Mouse (Mus musculus) right cerebral cortex, adult 18-20 months (tissue): ENCODE data around the gene Npdc1.
A peak's percentile ranks its signal among the peaks of the same experiment; 100 is the strongest.
"Not testable (repeated sequence)": the region's sequence is repeated elsewhere in the genome, so short reads cannot be mapped to it uniquely, and the experiment has no call there.

Source experiments
- DNase-seq: peaks from one replicate; pipeline ENCODE4 v3.0.0; 2022; ENCODE audit warnings: mixed read lengths

Npdc1 gene

DNA sequence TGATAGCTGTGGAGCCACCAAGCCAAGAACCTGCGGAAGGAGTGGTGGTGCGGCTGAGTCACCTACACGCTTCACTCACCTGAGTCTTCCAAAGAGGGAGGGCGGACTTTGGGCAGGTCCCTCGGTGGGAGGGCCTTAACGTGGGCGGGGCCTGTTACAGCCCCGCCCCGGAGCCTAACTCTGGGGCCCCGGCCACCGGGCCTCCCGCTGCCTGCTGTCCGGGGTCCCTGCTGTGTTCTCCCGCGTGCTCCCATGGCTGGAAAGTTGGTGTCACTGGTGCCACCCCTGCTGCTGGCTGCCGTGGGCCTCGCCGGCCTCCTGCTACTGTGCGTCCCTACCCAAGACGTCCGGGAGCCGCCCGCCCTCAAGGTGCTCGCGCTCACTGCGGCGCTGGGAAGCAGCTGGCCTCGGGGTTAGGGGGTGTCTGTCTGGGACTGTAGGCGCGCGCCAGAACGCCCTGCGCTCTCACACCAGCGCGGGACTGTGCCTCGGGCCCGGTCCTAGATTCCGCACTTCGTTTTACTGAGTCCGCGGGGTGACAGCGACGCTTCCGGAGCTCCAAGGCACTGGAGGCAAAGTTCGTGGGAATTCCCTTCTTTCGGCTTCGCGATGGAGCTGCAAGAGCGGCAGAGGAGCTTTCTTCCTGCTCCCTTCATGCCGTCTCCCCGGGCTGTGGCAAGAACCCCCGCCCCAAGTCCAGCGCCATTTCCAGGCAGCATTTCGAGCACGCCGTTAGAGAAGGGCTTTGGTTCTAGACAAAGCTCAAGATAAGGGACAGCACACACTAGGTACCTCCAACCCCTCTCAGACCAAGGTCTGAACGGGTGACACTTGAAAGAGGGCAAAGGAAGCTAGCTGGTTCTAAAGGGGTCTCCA is 3.2 kb upstream of the Npdc1 start, which contains the start of gene Entpd2:
Entpd2 (plus strand) TSS at position 154 of the 876 bp plus-strand sequence.
- DNase-seq: no peak

DNA sequence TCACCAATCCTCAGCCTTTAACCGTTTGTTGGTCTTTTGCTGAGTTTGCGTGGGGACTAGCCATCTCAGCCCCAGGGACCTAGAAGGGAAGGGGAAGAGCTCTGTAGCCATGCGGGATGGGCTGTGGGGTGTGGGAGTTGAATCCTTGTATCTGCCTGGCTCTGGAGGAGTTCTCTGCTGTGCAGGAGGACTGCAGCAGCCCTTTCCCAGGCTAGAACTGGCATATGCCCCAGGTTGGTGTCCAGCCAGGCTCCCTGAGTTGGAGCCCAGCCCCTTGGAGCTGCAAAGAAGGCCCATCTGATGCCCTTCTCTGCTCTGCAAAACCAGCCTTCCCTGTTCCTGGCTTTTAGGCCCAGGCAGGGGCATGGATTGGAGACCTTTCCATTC is 2.6 kb upstream of the Npdc1 start:
- DNase-seq: no peak

DNA sequence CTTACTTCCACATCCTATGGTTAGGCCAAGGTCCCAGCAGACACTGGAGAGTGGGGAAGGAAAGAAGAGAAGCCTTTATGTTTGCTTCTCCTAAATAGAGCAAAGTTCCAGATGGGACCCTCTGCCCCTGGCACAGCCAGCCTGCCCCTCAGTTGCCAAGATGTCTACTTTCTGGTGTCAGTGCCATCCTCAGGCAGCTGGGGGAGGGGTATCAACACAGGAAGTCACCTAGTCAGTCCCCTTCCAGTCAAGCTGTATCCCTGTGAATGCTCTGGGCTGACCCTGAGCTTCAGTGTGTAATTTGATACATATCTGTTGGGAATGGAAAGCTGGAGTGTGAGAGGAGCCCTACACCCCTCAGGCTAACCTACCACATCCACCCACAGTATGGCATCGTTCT is 2.1 kb upstream of the Npdc1 start:
- no peak for DNase-seq

DNA sequence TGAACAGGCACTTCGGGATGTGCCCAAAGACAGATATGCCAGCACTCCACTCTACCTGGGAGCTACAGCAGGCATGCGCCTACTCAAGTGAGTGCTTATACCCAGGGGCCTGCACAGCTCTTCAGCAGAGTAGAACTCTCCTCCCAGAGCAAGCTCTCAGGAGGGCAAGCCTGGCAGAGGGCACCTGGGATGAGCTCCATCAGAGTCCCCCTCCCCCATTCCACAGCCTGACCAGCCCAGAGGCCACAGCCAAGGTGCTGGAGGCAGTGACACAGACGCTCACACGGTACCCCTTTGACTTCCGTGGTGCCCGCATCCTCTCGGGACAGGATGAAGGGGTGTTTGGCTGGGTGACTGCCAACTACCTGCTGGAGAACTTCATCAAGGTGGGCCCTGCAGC is 1.1 kb upstream of the Npdc1 start:
- no peak for DNase-seq

DNA sequence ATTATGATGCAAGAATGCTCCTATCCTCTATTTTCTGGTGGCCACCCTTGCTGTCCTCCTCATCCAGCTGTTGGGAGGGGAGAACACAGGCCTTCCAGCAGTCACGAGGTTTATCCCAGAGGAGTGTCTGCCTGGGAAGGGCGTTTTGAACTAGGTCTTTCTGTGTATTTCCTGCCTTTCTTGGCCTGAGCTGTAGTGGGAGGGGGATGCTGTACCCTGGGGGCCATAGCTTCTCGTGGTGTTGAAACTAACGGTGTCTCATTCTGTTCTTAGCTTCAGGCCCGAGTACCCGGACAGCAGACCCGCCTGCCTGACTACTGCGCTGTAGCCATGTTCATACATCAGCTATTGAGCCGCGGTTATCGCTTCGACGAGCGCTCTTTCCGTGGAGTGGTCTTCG is 1.1 kb downstream of the Npdc1 start:
- no peak for DNase-seq

DNA sequence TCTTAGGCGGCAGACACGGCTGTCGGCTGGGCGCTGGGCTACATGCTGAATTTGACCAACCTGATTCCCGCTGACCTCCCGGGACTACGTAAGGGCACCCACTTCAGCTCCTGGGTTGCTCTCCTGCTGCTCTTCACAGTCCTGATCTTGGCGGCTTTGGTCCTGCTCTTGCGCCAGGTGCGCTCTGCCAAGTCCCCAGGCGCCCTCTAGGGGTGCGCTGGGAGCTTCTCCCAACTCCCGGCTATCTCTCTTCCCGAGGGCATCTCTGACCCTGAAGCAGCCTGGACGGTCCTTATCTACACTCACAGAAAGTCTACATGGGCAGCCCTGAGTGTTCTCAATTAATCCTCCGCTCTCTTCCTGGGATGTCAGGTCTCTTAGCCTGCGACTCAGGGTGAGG is 1.6 kb downstream of the Npdc1 start:
- DNase-seq: peak; percentile 68

DNA sequence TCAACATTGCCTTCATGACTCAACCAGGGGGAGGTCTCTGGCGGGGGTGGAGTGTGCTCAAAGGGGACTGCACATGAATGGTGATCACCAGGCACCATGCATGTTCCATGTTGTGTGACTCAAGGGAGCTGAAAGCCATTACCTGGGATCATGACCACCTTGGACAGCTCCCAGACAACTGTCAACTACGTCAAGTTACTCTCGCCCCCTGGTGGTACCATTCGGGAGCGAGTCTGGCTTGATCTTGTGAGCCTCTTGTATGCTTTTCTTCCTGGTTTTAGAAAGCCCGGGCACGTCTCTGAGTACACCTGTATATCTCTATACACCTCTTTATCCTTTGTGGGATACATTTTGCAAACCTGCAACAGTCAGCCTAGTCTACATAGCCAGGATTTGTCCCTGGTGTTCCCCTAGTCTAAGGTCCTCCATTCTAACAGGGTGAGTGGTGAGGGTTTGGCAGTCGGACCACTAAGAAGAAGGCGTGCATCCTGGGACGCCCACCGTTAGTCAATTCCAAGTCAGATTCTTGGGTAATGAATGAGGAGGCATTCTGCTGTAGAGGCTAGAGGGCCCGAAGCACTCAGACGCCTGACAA is 3.3 kb downstream of the Npdc1 start:
- peak; percentile 50 for DNase-seq

DNA sequence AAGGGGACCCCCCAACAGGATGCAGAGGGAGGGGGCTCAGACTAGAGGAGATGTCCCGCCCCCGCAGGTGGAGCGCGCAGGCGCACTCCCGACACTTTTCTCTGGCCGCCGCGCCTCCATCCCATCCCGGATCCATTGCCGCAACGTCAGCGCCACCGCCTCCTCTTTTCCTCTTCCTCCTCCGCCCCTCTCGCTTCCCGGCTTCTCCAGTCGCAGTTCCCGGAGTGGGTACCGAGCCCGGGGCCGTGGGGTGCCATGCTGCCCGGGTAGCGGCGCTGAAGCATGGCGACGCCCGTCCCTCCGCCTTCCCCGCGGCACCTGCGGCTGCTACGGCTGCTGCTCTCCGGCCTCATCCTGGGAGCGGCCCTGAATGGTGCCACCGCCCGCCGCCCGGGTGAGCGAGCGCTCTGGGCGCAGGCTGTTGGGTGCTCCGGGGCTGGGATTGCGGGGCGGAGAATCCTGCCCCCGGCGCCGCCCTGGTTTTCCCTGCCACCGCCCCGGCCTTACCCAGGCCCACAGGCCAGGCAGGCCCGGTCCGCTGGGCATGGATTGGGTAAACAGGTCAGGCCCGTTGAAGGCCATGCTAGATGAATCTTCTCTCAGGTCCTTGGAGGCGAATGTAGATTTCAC is 3.9 kb downstream of the Npdc1 start:
- DNase-seq: peak; percentile 95

DNA sequence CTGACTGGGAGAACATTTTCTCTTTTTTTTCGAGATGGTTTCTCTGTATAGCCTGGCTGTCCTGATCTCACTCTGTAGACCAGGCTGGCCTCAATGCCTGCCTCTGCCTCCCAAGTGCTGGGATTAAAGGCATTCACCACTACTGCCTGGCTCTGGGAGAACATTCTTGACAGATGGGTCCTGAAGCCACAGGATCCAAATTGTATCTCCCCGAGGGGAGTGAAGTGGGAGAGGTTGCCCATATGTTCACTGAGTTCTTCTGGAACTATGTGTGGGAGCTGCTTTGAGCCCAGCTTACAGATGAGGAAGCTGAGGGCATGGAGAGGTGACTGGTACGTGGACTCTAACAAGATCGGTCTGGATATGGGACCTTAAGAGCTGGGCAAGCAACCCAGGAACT is 4.8 kb downstream of the Npdc1 start:
- DNase-seq: no peak

DNA sequence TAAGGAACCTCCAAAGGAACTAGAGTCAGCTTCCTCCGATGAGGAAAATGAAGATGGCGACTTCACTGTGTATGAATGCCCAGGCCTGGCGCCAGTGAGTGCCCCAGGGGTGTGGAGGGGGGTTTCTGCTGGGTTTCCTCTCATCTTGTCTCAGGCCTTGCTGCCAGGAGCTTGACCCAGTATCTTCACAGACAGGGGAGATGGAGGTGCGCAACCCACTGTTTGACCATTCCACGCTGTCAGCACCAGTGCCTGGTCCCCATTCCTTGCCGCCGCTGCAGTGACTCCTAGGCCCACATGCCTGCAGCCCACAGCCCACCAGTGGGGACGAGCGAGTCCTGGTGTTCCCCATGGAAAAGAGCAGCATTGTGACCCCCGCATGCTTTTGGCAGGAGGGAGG is 9.8 kb downstream of the Npdc1 start:
- no peak for DNase-seq

DNA sequence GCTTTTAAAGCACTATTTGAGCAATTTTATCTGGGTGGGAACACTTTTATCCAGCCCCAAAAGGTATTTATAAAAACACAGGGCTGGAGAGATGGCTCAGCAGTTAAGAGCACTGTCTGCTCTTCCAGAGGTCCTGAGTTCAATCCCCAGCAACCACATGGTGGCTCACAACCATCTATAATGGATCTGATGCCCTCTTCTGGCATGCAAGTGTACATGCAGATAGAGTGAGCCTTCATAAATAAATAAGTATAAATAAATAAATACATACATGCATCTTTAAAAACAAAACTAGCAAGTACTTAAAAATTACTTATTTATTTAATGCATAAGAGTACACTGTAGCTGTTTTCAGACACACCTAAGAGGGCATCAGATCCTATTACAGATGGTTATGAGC is 14.3 kb downstream of the Npdc1 start:
- not testable (repeated sequence) for DNase-seq

DNA sequence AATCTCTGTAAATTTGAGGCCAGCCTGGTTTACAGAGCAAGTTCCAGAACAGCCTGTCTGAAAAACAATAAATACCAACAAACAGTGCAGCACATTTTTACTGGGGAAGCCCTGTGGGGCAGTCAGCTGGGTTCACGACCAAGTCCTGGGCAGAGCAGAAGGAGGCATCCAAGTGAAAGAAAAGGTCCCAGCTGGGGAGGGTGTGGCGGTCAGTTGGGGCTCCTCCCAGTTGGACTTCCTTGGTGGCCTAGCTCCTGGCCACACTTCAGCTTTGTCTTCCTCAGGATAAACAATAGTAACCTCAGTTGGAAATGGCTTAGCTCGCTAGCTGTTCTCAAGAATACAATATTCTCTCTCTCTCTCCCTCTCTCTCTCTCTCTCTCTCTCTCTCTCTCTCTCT is 18.3 kb downstream of the Npdc1 start:
- DNase-seq: no peak

DNA sequence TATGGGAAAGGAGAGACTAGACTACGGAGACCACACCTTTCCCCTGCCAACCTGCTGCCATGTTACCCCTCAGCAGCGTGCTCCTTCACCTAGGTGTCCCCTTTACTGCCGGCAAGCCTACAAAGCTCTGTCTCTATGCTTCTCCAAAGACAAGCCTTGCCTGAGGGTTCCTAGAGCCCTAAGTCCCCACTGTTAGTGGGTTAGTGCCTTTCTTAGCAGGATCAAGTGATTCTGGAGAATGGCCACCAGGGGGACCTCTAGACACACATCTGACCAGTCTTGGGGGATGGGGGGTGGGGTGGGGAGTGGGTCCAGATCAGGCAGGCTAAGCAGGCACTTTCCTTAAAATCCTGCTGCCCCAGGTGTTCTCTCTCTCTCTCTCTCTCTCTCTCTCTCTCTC is 22.7 kb downstream of the Npdc1 start:
- DNase-seq: no peak

DNA sequence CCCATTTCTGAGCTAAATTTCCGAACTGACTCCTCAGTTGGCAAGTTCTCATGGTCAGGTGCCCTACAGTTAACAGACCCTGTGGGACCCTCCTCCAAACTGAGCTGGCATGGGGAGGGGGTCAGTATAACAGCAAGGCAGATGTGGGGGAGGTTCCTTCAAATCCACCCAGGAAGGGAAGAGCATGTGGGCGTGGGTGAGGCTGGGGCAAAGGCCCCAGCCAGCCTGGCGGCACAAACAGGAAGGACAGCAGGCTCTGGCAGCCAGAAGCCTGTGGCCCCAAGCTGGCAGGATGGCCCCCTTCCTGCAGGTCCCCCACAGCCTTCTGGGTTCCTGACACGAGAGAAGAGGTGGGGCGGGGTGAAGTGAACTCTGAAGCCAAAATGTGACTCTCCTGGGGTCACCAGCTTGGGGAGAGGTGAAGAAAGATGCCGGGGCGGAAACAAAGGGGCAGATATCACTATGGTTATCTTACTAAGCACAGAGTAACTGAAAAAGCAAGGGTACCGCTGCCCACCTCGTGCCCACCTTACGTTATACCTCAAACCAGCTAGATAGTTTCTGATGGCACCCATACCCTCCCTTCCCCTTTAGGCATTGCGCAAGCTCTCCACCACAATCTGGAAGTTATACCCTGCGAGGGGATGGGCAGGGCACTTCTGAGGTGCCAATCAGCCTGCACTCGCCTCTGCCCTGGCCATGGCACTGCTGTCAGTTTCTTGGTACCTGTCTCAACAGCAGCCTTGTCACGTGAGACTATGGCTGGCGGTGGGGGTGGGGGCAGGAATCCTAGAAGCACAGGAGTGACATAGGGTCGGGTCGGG is 23.6 kb downstream of the Npdc1 start, which contains the start of gene Fut7:
Fut7 (plus strand) TSS at position 681 of the 824 bp plus-strand sequence.
- no peak for DNase-seq

DNA sequence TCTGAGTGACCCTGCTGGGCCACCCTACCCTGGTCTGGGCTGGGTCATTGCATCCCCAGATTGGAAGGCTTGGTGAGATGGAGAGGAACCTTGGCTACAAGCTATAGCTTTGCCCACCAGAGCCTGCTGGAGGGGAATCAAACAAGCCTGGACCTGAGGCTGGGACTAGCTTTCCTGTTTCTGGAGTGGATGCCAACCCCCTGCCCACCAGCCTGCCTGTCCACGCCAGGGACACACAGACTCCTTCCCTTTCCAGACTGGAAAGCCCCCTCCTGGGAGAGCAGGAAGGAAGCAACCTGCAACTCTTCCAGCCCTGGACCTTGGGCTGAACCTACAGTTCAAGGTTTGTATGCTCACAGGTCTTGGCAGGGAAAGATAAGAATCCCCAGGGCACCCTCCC is 24.5 kb downstream of the Npdc1 start:
- DNase-seq: no peak

DNA sequence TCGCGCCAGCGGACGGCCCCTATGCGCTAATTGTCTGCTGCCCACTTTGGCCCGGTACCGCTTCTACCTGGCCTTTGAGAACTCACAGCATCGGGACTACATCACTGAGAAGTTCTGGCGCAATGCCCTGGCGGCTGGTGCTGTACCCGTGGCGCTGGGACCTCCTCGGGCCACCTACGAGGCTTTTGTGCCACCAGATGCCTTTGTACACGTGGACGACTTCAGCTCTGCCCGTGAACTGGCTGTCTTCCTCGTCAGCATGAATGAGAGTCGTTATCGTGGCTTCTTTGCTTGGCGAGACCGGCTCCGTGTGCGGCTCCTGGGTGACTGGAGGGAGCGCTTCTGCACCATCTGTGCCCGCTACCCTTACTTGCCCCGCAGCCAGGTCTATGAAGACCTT is 26.3 kb downstream of the Npdc1 start:
- DNase-seq: no peak

DNA sequence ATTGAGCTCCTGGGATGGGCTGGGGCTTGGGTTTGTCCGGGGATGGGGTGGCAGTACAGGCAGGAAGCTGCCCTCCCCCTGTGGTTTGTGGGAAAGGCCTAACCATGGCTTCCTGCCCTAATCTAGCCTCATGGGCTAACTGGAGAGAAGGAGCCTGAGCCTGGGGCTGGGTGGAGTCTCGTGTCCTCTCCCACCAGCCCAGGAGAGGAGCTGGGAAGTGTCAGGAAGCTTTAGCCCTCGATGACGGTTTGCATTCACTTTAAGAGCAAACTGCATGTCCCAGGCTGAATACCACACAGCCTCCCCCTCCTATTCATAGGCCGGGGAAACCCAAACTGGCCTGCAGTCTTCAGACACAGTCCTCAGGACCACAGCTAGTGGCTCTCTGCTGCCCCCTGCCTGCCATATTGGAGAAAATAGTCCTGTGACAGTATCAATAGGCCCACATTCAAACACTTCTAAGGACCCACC is 27.6 kb downstream of the Npdc1 start:
- DNase-seq: peak; percentile 61

DNA sequence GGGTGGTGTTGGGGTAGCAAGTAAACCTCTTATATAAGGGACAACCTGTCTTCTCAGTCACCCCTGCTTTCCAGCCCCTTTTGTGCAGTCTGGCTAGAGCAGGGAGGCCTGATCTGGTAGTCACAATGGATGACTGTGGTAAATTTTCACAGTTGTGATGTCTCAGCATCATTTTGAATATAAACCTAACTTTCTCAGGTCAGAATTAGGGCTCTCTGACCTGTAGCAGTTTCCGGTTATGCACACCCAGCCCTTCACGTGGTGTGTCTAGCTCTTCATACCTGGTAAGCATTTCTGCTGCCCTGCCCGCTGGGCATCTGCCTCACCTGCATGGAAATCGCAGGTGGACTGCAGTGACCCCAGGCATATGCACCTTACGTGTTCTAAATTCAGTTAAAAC is 28.1 kb downstream of the Npdc1 start:
- no peak for DNase-seq

DNA sequence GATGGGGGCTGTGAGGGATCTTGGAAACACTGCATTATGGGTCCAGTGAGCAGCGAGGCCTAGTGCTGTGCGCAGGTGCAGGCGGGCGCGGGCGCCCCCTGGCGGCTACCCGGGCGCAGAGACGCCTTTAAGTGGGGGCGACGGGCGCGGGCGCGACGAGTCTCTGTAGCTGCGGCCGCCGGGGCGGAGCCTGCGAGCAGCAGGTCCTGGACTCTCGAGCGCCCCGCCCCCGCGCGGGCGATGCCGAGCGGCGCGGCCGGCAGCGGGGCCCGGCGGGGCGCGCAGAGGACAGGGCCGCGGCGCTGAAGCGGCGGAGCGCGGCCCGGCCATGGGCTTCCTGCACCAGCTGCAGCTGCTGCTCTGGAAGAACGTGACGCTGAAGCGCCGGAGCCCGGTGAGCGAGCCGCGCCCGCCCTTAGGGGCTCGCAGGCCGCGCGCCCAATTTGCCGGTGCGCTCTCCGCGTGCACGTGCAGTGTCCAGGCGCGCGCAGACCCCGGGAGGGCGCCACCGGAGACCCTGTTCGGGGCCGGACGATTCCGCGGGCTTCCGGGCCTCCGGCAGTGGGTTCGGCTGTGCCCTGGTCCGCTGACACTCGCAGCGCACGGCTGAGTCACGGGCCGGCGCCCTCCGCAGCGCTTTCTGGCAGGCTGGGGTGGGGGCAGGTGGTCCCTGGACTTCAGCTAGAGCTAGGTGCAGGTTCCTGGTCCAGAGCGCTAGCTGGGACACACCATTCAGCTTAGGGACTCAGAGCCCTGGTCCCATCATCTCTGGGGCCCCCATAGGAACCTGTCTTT is 29.5 kb downstream of the Npdc1 start, which contains the start of gene Abca2:
Abca2 (plus strand) TSS at position 262 of the 795 bp plus-strand sequence.
- peak; percentile 97 for DNase-seq

DNA sequence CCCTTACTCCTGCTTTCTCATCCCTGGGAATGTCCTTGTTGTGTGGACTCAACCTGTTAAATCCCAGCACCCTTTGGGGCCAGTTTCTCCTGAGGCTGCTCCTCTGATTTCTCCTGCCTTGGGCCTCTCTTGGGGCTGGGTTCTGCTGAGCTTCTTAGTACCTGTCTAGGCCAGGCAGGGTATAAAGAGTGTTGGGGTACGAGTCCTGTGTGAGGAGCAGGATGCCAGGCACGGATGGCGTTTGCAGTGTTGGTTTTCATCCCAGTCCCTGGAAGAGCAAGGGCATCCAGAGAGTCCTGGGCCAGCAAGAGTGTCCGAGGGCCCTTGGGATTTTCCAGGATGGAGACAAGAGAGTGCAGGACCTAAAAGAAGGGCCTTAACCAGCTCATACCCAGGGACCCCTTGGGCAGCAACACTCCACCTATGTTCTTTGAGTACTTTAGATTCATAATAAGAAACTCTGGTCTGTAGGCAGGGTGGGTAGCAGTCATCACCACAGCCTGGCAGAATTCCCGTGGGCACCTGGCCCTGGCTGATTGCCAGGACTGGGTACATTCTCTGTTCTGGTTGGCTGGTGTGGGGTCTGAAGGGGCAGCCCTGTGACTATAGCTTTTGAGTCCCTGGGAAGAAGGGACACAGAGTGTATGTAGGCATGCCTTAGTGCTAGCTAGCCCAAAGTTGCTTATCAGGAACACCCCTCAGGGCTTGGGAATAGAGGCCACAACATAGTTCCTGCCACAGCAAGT is 30.5 kb downstream of the Npdc1 start:
- DNase-seq: no peak
